Mouse (Mus musculus): ENCODE results near the gene Hoxa7. TPM values are rescaled to one million over a fixed set of nuclear protein-coding genes. Genes with fewer than 3 reads are reported as not detected.

Gene Hoxa7
- polyA plus RNA-seq, 1 experiment from 2014 or later: 14.7 TPM

DNA sequence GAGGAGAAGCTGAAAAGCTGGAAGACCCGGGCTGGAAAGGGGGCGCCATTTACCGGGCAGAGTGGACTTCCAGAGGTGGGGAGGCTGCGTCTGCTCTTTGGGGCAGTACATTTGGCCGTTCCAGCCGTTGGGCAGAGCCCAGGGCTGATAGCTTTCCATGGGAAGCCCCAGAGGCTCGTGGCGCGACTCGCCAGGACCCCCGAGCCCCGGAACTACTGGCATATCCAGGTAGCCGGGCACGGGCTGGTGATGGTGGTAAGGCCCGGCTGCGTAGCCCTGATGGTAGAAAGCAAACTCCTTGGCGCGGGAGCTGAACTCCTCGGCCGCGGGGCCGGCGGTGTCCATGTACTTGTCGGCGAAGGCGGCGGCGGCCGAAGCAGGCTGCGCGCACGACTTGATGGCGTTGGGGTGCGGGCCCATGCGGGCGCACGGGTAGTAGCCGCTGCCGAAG is 38.2 kb upstream of the Hoxa7 start:
- under 1% methylated on average over 39 of the region's 39 CpGs for WGBS
- H3K4me3 ChIP-seq (ENCODE audit: low read depth, low read length): peak overlapping the region; percentile 69
- 0 out of 2 replicates have a peak, but pooled peaks cover 9% of the 10 kb centered on the region for H3K4me1 ChIP-seq (ENCODE audit: control insufficient read depth, insufficient read depth, low read length)
- H3K9me3 ChIP-seq (ENCODE audit: control insufficient read depth, low read length): no peaks in the 10 kb centered on the region
- DNase-seq (ENCODE audit: low spot score): peak; percentile 76
- peak overlapping the region; percentile 96 for H3K27ac ChIP-seq (replicated peaks; ENCODE audit: low read depth, low read length)
- H3K4me2 ChIP-seq (ENCODE audit: low read depth, severe bottlenecking): peak overlapping the region; percentile 62
- H3K27me3 ChIP-seq (ENCODE audit: control insufficient read depth, insufficient read depth, low read length): peaks cover 37% of the 10 kb centered on the region
- H3K9ac ChIP-seq (ENCODE audit: low read length): peak overlapping the region; percentile 93
- no peaks in the 10 kb centered on the region for H3K36me3 ChIP-seq (ENCODE audit: control insufficient read depth, insufficient read depth, low read length)
- no peak for ATAC-seq (ENCODE audit: insufficient number of reproducible peaks, low FRiP score, low TSS enrichment, low read depth)

DNA sequence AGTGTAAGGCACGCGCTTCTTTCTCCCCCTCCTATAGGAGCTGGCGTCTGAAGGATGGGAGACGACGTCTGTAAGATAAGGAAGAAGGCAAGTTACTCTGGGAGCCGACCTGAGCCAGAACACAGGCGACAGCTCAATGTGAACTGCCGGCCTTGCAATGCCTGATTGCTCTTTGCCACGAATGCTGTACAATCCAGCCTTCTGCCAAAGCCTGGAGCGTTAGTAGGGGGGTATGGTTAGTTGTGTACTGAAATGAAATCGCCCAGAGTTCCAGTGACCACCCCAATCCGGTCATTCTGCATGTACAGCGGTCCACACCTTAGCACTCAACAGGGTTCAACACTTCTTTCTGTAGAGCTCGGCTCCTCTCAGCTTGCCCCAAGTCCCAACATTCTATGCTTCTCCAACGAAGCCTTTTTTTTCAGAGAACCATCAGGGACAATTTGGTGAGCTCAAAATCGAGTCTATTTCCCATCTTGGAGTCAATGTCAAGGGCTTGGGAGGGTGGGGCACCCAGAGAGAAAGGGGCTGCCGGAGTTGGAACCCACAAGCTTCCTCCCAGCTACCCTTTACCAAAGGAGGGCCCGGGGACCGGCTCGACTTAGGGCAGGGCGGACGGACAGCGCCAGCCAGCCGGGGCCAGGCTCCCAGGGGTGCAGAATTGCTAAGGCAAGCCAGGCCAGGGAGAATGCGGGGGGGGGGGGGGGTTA is 37.6 kb upstream of the Hoxa7 start:
- Histone ChIP-seq H3K36me3 (ENCODE audit: control insufficient read depth, insufficient read depth, low read length) (no peaks in the 10 kb centered on the region), H3K27ac (replicated peaks; ENCODE audit: low read depth, low read length) (peak overlapping the region; percentile 96), H3K4me3 (ENCODE audit: low read depth, low read length) (peak overlapping the region; percentile 69), H3K4me2 (ENCODE audit: low read depth, severe bottlenecking) (peak overlapping the region; percentile 62), H3K27me3 (ENCODE audit: control insufficient read depth, insufficient read depth, low read length) (peaks cover 32% of the 10 kb centered on the region), H3K9ac (ENCODE audit: low read length) (peak overlapping the region; percentile 93), H3K4me1 (ENCODE audit: control insufficient read depth, insufficient read depth, low read length) (0 out of 2 replicates have a peak, but pooled peaks cover 9% of the 10 kb centered on the region), H3K9me3 (ENCODE audit: control insufficient read depth, low read length) (no peaks in the 10 kb centered on the region)
- WGBS: under 1% methylated on average over 24 of the region's 25 CpGs
- no peak for ATAC-seq (ENCODE audit: insufficient number of reproducible peaks, low FRiP score, low TSS enrichment, low read depth)
- DNase-seq (ENCODE audit: low spot score): peak; percentile 71

GRCm38 (mm10) chr6:52256956-52257355 is 35.3 kb upstream of the Hoxa7 start:
- H3K9ac ChIP-seq (ENCODE audit: low read length): 0 out of 2 replicates have a peak overlapping the region, but pooled peaks have one; percentile 27
- H3K4me2 ChIP-seq (ENCODE audit: low read depth, severe bottlenecking): peak overlapping the region; percentile 14; the same call in 1 of the 2 replicates
- WGBS: 0% methylated on average over 6 of the region's 6 CpGs
- DNase-seq (ENCODE audit: low spot score): peak; percentile 95
- H3K9me3 ChIP-seq (ENCODE audit: control insufficient read depth, low read length): no peaks in the 10 kb centered on the region
- no peak overlapping the region for H3K27ac ChIP-seq (replicated peaks; ENCODE audit: low read depth, low read length)
- peak overlapping the region; percentile 20 for H3K4me3 ChIP-seq (ENCODE audit: low read depth, low read length)
- no peaks in the 10 kb centered on the region for H3K36me3 ChIP-seq (ENCODE audit: control insufficient read depth, insufficient read depth, low read length)
- H3K4me1 ChIP-seq (ENCODE audit: control insufficient read depth, insufficient read depth, low read length): peaks cover 12% of the 10 kb centered on the region; the same call in 1 of the 2 replicates
- no peak for ATAC-seq (ENCODE audit: insufficient number of reproducible peaks, low FRiP score, low TSS enrichment, low read depth)
- H3K27me3 ChIP-seq (ENCODE audit: control insufficient read depth, insufficient read depth, low read length): peaks cover 17% of the 10 kb centered on the region

DNA sequence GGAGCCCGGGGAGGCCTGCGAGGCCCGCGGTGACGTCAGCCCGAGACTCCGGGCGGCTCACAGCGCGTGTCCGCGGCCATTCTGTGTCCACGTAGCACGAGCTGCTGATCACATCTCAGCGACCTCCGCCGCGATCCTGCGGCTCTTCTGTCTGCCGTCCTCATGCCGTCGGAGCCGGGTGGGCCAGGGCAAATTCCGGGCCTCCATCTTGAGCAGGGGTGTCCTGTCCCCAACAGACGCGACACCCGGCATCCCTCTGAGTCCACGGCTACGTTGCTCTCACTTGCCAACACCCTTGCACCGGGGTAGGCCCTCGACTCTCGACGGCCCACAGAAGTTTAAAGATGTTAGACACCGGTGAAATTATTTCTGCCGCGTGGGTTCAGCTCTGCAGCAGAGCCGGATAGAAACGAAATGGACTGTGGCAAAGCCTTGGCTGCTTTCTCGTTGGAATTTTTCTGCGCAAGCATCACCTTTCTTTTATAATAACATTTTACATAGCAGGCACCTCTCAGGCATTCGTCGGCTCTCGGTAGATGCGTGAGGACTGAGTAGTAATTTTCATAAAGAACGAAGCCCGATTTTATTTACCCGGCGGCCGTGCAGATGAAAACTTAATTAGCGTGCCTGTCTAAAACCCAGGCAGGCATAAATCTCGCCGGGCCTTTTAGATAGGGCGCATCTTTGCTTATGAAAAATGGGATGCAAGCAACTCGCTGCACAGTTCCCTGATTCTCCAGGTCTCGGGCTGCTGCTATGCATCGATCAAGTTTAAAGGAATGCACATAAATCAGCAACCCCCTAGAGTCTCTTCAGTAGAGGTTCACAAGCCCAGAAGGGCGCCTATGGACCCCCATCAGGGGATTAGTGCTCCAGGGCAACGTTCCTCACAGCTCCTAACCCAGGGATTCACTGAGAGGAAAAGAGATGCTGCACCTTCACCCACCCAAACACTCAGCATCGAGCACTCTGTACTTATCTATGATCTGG is 32.2 kb upstream of the Hoxa7 start:
- H3K27ac ChIP-seq (replicated peaks; ENCODE audit: low read depth, low read length): peak overlapping the region; percentile 80

GRCm38 (mm10) chr6:52252775-52253376 is 31.2 kb upstream of the Hoxa7 start:
- Histone ChIP-seq H3K27me3 (ENCODE audit: control insufficient read depth, insufficient read depth, low read length) (peaks cover 6% of the 10 kb centered on the region; the same call in 1 of the 2 replicates), H3K4me3 (ENCODE audit: low read depth, low read length) (peak overlapping the region; percentile 42), H3K36me3 (ENCODE audit: control insufficient read depth, insufficient read depth, low read length) (no peaks in the 10 kb centered on the region), H3K4me2 (ENCODE audit: low read depth, severe bottlenecking) (peak overlapping the region; percentile 76), H3K4me1 (ENCODE audit: control insufficient read depth, insufficient read depth, low read length) (peaks cover 13% of the 10 kb centered on the region), H3K9ac (ENCODE audit: low read length) (peak overlapping the region; percentile 87), H3K9me3 (ENCODE audit: control insufficient read depth, low read length) (no peaks in the 10 kb centered on the region), H3K27ac (replicated peaks; ENCODE audit: low read depth, low read length) (peak overlapping the region; percentile 80)
- WGBS: 2% methylated on average over 35 of the region's 35 CpGs
- DNase-seq (ENCODE audit: low spot score): peak; percentile 77
- ATAC-seq (ENCODE audit: insufficient number of reproducible peaks, low FRiP score, low TSS enrichment, low read depth): no peak

More for the DNA sequence above, 32.2 kb upstream of the Hoxa7 start:
- DNase-seq (ENCODE audit: low spot score): peak; percentile 72
- Histone ChIP-seq H3K4me3 (ENCODE audit: low read depth, low read length) (peak overlapping the region; percentile 42), H3K4me2 (ENCODE audit: low read depth, severe bottlenecking) (peak overlapping the region; percentile 76), H3K36me3 (ENCODE audit: control insufficient read depth, insufficient read depth, low read length) (no peaks in the 10 kb centered on the region), H3K9ac (ENCODE audit: low read length) (peak overlapping the region; percentile 87), H3K9me3 (ENCODE audit: control insufficient read depth, low read length) (no peaks in the 10 kb centered on the region), H3K4me1 (ENCODE audit: control insufficient read depth, insufficient read depth, low read length) (peaks cover 10% of the 10 kb centered on the region; the same call in 1 of the 2 replicates), H3K27me3 (ENCODE audit: control insufficient read depth, insufficient read depth, low read length) (peaks cover 6% of the 10 kb centered on the region; the same call in 1 of the 2 replicates)
- under 1% methylated on average over 59 of the region's 59 CpGs for WGBS
- no peak for ATAC-seq (ENCODE audit: insufficient number of reproducible peaks, low FRiP score, low TSS enrichment, low read depth)

GRCm38 (mm10) chr6:52252016-52252774 is 30.5 kb upstream of the Hoxa7 start:
- Histone ChIP-seq H3K4me2 (ENCODE audit: low read depth, severe bottlenecking) (peak overlapping the region; percentile 76), H3K36me3 (ENCODE audit: control insufficient read depth, insufficient read depth, low read length) (no peaks in the 10 kb centered on the region), H3K27me3 (ENCODE audit: control insufficient read depth, insufficient read depth, low read length) (peaks cover 6% of the 10 kb centered on the region; the same call in 1 of the 2 replicates), H3K9ac (ENCODE audit: low read length) (peak overlapping the region; percentile 87), H3K4me3 (ENCODE audit: low read depth, low read length) (peak overlapping the region; percentile 42), H3K9me3 (ENCODE audit: control insufficient read depth, low read length) (no peaks in the 10 kb centered on the region), H3K4me1 (ENCODE audit: control insufficient read depth, insufficient read depth, low read length) (peaks cover 13% of the 10 kb centered on the region), H3K27ac (replicated peaks; ENCODE audit: low read depth, low read length) (peak overlapping the region; percentile 80)
- 2% methylated on average over 24 of the region's 24 CpGs for WGBS
- DNase-seq (ENCODE audit: low spot score) (peak; percentile 68), ATAC-seq (ENCODE audit: insufficient number of reproducible peaks, low FRiP score, low TSS enrichment, low read depth) (no peak)

DNA sequence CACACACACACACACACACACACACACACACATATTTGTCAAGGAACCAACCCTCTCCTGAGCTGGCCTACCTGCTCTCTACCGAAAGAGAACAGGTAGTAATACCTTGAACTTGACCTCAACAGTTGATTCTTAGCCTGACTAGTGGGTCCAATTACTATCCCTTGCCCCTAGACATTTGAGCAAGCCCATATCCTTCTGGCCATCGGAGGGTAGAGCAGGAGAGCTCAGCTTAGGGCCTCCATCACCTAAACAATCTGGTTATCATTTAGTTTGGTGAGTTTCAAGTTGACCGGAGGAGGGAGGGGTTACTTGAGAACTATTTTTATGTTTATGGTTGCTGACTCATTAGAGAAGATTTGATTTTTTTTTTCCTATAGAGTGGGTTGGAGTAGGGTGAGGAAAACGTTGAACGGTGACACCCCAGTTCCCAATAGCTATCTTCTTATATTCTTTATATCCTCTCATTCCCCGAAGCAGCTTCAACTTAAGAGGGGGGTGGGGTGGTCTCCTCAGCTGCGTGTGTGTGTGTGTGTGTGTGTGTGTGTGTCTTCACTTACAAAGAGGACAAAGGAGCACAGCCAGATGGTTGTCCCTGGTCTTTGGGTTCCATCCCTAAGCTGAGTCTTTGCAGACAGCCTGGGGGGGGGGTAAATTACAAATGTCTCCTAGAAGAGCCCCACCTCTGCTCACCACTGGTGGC is 29.7 kb upstream of the Hoxa7 start:
- H3K4me3 ChIP-seq (ENCODE audit: low read depth, low read length): peak overlapping the region; percentile 42
- H3K27ac ChIP-seq (replicated peaks; ENCODE audit: low read depth, low read length): peak overlapping the region; percentile 80
- H3K4me2 ChIP-seq (ENCODE audit: low read depth, severe bottlenecking): peak overlapping the region; percentile 76
- H3K36me3 ChIP-seq (ENCODE audit: control insufficient read depth, insufficient read depth, low read length): no peaks in the 10 kb centered on the region
- peaks cover 6% of the 10 kb centered on the region; the same call in 1 of the 2 replicates for H3K27me3 ChIP-seq (ENCODE audit: control insufficient read depth, insufficient read depth, low read length)
- H3K9me3 ChIP-seq (ENCODE audit: control insufficient read depth, low read length): no peaks in the 10 kb centered on the region
- WGBS: 6% methylated on average over 7 of the region's 7 CpGs
- ATAC-seq (ENCODE audit: insufficient number of reproducible peaks, low FRiP score, low TSS enrichment, low read depth): 0 out of 2 replicates have a peak, but pooled peaks have one; percentile 21
- H3K4me1 ChIP-seq (ENCODE audit: control insufficient read depth, insufficient read depth, low read length): peaks cover 13% of the 10 kb centered on the region
- DNase-seq (ENCODE audit: low spot score): peak; percentile 50
- peak overlapping the region; percentile 87 for H3K9ac ChIP-seq (ENCODE audit: low read length)
